Mouse (Mus musculus) midbrain, embryonic 16.5 days (tissue): ENCODE data around the gene Olfml2a. TPM values are rescaled to one million over a fixed set of nuclear protein-coding genes. Genes with fewer than 3 reads are reported as not detected.

Source experiments
- ATAC-seq: fragments of 200-750 bp; cut with Nextera tagmentation; 2 replicates; pipeline ENCODE4 v1.8.0; 2017; ENCODE audit warnings: moderate TSS enrichment
- H3K27ac ChIP-seq: fragments of 300-500 bp; sonication (generic); 2 replicates; pipeline ENCODE4 v1.5.1; 2014; ENCODE audit warnings: mild to moderate bottlenecking, low read length, mixed read lengths
- H3K27me3 ChIP-seq: fragments of 300-500 bp; sonication (generic); 2 replicates; pipeline ENCODE4 v1.6.1; 2014; ENCODE audit warnings: low read depth, low read length, mixed read lengths; ENCODE audit not compliant: control insufficient read depth, insufficient read depth
- H3K36me3 ChIP-seq: fragments of 300-500 bp; sonication (generic); 2 replicates; pipeline ENCODE4 v1.6.1; 2014; ENCODE audit warnings: mild to moderate bottlenecking, low read length, moderate library complexity, mixed read lengths; ENCODE audit not compliant: control insufficient read depth, insufficient read depth
- H3K4me1 ChIP-seq: fragments of 300-500 bp; sonication (generic); 2 replicates; pipeline ENCODE4 v1.6.1; 2014; ENCODE audit warnings: mild to moderate bottlenecking, low read length, mixed read lengths; ENCODE audit not compliant: control insufficient read depth, insufficient read depth
- H3K4me2 ChIP-seq: fragments of 300-500 bp; sonication (generic); 2 replicates; pipeline ENCODE4 v1.6.1; 2014; ENCODE audit warnings: mild to moderate bottlenecking, low read length, mixed read lengths
- H3K4me3 ChIP-seq: fragments of 300-500 bp; sonication (generic); 2 replicates; pipeline ENCODE4 v1.5.1; 2014; ENCODE audit warnings: low read depth, mild to moderate bottlenecking, low read length, moderate library complexity, mixed read lengths
- H3K9ac ChIP-seq: fragments of 300-500 bp; sonication (generic); 2 replicates; pipeline ENCODE4 v1.6.1; 2014; ENCODE audit warnings: low read depth, low read length, mixed read lengths
- H3K9me3 ChIP-seq: fragments of 300-500 bp; sonication (generic); replicated peaks from 2 replicates; pipeline ENCODE4 v1.6.1; 2014; ENCODE audit warnings: mild to moderate bottlenecking, low read length, mixed read lengths; ENCODE audit not compliant: control insufficient read depth, poor library complexity, severe bottlenecking
- WGBS: fragments of 180-500 bp; shearing (Covaris S2); extraction: QIAGEN DNeasy Blood & Tissue Kit; methylation state at CpG from one replicate; pipeline ENCODE4 v1.1.7; 2014; 5-methylcytosine and 5-hydroxymethylcytosine counted together
- polyA plus RNA-seq: library from polyadenylated mRNA; unstranded; fragments of >200 nt; fragmentation: Nextera tagmentation; extraction: Ambion mirVana; gene quantifications from 2 replicates; pipeline ENCODE4 v1.2.1, GENCODE M21; 2015

The Olfml2a gene
- polyA plus RNA-seq, 1 experiment from 2014 or later, result 3.5 TPM

GRCm38 (mm10) chr2:38973223-38973622 is 41.4 kb downstream of the Olfml2a start:
- Histone ChIP-seq H3K9me3 (no peaks in the 10 kb centered on the region), H3K4me1 (no peaks in the 10 kb centered on the region), H3K9ac (no peak overlapping the region), H3K4me2 (no peak overlapping the region), H3K36me3 (no peaks in the 10 kb centered on the region), H3K27ac (no peak overlapping the region), H3K27me3 (no peaks in the 10 kb centered on the region), H3K4me3 (no peak overlapping the region)
- ATAC-seq, result no peak
- 28% methylated on average over 2 of the region's 2 CpGs for WGBS

GRCm38 (mm10) chr2:38973701-38974100 is 41.9 kb downstream of the Olfml2a start:
- Histone ChIP-seq H3K27ac (no peak overlapping the region), H3K9ac (no peak overlapping the region), H3K4me3 (no peak overlapping the region), H3K4me2 (no peak overlapping the region), H3K4me1 (no peaks in the 10 kb centered on the region), H3K9me3 (no peaks in the 10 kb centered on the region), H3K36me3 (no peaks in the 10 kb centered on the region), H3K27me3 (no peaks in the 10 kb centered on the region)
- 78% methylated on average over 7 of the region's 7 CpGs for WGBS
- no peak for ATAC-seq

GRCm38 (mm10) chr2:38974171-38974570 is 42.4 kb downstream of the Olfml2a start:
- H3K4me3 ChIP-seq, result no peak overlapping the region
- no peaks in the 10 kb centered on the region for H3K4me1 ChIP-seq
- H3K27me3 ChIP-seq, result no peaks in the 10 kb centered on the region
- no peak for ATAC-seq
- H3K27ac ChIP-seq, result no peak overlapping the region
- no peak overlapping the region for H3K9ac ChIP-seq
- H3K9me3 ChIP-seq, result no peaks in the 10 kb centered on the region
- H3K4me2 ChIP-seq, result no peak overlapping the region
- no peaks in the 10 kb centered on the region for H3K36me3 ChIP-seq
- 46% methylated on average over 2 of the region's 2 CpGs for WGBS

GRCm38 (mm10) chr2:38975181-38975580 is 43.4 kb downstream of the Olfml2a start:
- ATAC-seq, result no peak
- Histone ChIP-seq H3K36me3 (no peaks in the 10 kb centered on the region), H3K4me2 (no peak overlapping the region), H3K27ac (no peak overlapping the region), H3K9ac (no peak overlapping the region), H3K27me3 (no peaks in the 10 kb centered on the region), H3K9me3 (no peaks in the 10 kb centered on the region), H3K4me1 (no peaks in the 10 kb centered on the region), H3K4me3 (no peak overlapping the region)
- 94% methylated on average over 3 of the region's 3 CpGs for WGBS

GRCm38 (mm10) chr2:38975941-38976805 is 44.4 kb downstream of the Olfml2a start:
- Histone ChIP-seq H3K4me3 (no peak overlapping the region), H3K27ac (no peak overlapping the region), H3K27me3 (no peaks in the 10 kb centered on the region), H3K4me1 (no peaks in the 10 kb centered on the region), H3K4me2 (no peak overlapping the region), H3K36me3 (no peaks in the 10 kb centered on the region), H3K9me3 (no peaks in the 10 kb centered on the region), H3K9ac (no peak overlapping the region)
- ATAC-seq, result no peak
- WGBS, result 82% methylated on average over 20 of the region's 21 CpGs

- Histone ChIP-seq H3K4me2 (no peak overlapping the region), H3K4me1 (no peaks in the 10 kb centered on the region), H3K4me3 (no peak overlapping the region), H3K27ac (no peak overlapping the region), H3K9ac (no peak overlapping the region), H3K9me3 (no peaks in the 10 kb centered on the region), H3K27me3 (no peaks in the 10 kb centered on the region), H3K36me3 (no peaks in the 10 kb centered on the region)
- ATAC-seq, result no peak
- 69% methylated on average over 4 of the region's 4 CpGs for WGBS
Observed at GRCm38 (mm10) chr2:38977837-38978236, 46.1 kb downstream of the Olfml2a start.

- Histone ChIP-seq H3K4me1 (no peaks in the 10 kb centered on the region), H3K9me3 (no peaks in the 10 kb centered on the region), H3K27me3 (no peaks in the 10 kb centered on the region), H3K9ac (no peak overlapping the region), H3K4me2 (no peak overlapping the region), H3K4me3 (no peak overlapping the region), H3K36me3 (no peaks in the 10 kb centered on the region), H3K27ac (no peak overlapping the region)
- WGBS, result 98% methylated on average over 2 of the region's 2 CpGs
- no peak for ATAC-seq
Observed at GRCm38 (mm10) chr2:38983456-38983855, 51.7 kb downstream of the Olfml2a start.

- no peak overlapping the region for H3K9ac ChIP-seq
- no peak overlapping the region for H3K4me3 ChIP-seq
- no peak for ATAC-seq
- no peak overlapping the region for H3K27ac ChIP-seq
- no peaks in the 10 kb centered on the region for H3K9me3 ChIP-seq
- no peaks in the 10 kb centered on the region for H3K36me3 ChIP-seq
- WGBS, result 90% methylated on average over 3 of the region's 3 CpGs
- no peaks in the 10 kb centered on the region for H3K4me1 ChIP-seq
- no peak overlapping the region for H3K4me2 ChIP-seq
- H3K27me3 ChIP-seq, result no peaks in the 10 kb centered on the region
Observed at GRCm38 (mm10) chr2:38986580-38986979, 54.8 kb downstream of the Olfml2a start.

GRCm38 (mm10) chr2:38987371-38987770 is 55.6 kb downstream of the Olfml2a start:
- Histone ChIP-seq H3K36me3 (no peaks in the 10 kb centered on the region), H3K9me3 (no peaks in the 10 kb centered on the region), H3K4me3 (no peak overlapping the region), H3K27me3 (no peaks in the 10 kb centered on the region), H3K4me2 (no peak overlapping the region), H3K27ac (no peak overlapping the region), H3K9ac (no peak overlapping the region), H3K4me1 (no peaks in the 10 kb centered on the region)
- no peak for ATAC-seq
- WGBS, result 65% methylated on average over 1 of the region's 1 CpGs
